Mouse (Mus musculus) neutrophil, adult 5-6 weeks (primary cell): ENCODE measurements around the gene Smurf1. TPM values are rescaled to one million over a fixed set of nuclear protein-coding genes. Genes with fewer than 3 reads are reported as not detected.

ENCODE experiments used
- ATAC-seq: fragments of 151-379, 151-347 bp; 2 replicates; pipeline ENCODE4 v1.8.0; 2017; ENCODE audit warnings: mild to moderate bottlenecking, moderate TSS enrichment; ENCODE audit not compliant: insufficient number of reproducible peaks, poor library complexity, low FRiP score, severe bottlenecking; ENCODE audit errors: extremely low read depth
- total RNA-seq: library from RNA; stranded (forward); fragments of 200-1000 nt; gene quantifications from 2 replicates; pipeline ENCODE4 v1.2.3, GENCODE M21; 2017

Smurf1 gene
- total RNA-seq, 1 experiment from 2014 or later: 14.4 TPM

- no peak for ATAC-seq
Observed at GRCm38 (mm10) chr5:144923351-144923750, 42.3 kb downstream of the Smurf1 start.

GRCm38 (mm10) chr5:144919790-144920189 lies 45.9 kb downstream of the Smurf1 start:
- no peak for ATAC-seq

GRCm38 (mm10) chr5:144919194-144919593 lies 46.5 kb downstream of the Smurf1 start:
- no peak for ATAC-seq

- no peak for ATAC-seq
Observed at GRCm38 (mm10) chr5:144918204-144918603, 47.4 kb downstream of the Smurf1 start.

GRCm38 (mm10) chr5:144917172-144917571 lies 48.5 kb downstream of the Smurf1 start:
- ATAC-seq: no peak

GRCm38 (mm10) chr5:144915828-144916227 lies 49.8 kb downstream of the Smurf1 start:
- no peak for ATAC-seq

GRCm38 (mm10) chr5:144914433-144914906 lies 51.2 kb downstream of the Smurf1 start:
- no peak for ATAC-seq

GRCm38 (mm10) chr5:144913923-144914322 lies 51.7 kb downstream of the Smurf1 start:
- ATAC-seq: no peak

- no peak for ATAC-seq
Observed at GRCm38 (mm10) chr5:144913361-144913760, 52.3 kb downstream of the Smurf1 start.

- ATAC-seq: no peak
Observed at GRCm38 (mm10) chr5:144912519-144913310, 52.9 kb downstream of the Smurf1 start.

GRCm38 (mm10) chr5:144909521-144909920 lies 56.1 kb downstream of the Smurf1 start:
- no peak for ATAC-seq

- ATAC-seq: no peak
Observed at GRCm38 (mm10) chr5:144907591-144907990, 58.1 kb downstream of the Smurf1 start.

GRCm38 (mm10) chr5:144904356-144905134 lies 61.1 kb downstream of the Smurf1 start:
- no peak for ATAC-seq

GRCm38 (mm10) chr5:144901791-144902190 lies 63.9 kb downstream of the Smurf1 start:
- ATAC-seq: no peak

- ATAC-seq: no peak
Observed at GRCm38 (mm10) chr5:144901035-144901434, 64.6 kb downstream of the Smurf1 start.

GRCm38 (mm10) chr5:144898448-144899052 lies 67.1 kb downstream of the Smurf1 start:
- no peak for ATAC-seq

GRCm38 (mm10) chr5:144897881-144898280 lies 67.8 kb downstream of the Smurf1 start:
- no peak for ATAC-seq

- no peak for ATAC-seq
Observed at GRCm38 (mm10) chr5:144891276-144891675, 74.4 kb downstream of the Smurf1 start.

GRCm38 (mm10) chr5:144885968-144886650 lies 79.5 kb downstream of the Smurf1 start:
- no peak for ATAC-seq
